Mouse (Mus musculus) ES-E14 (cell line): ENCODE measurements around the gene Cutal. TPM values are rescaled to one million over a fixed set of nuclear protein-coding genes. Genes with fewer than 3 reads are reported as not detected.

Experiments
- DNase-seq: peaks from one replicate; pipeline ENCODE4 v3.0.0-alpha.2; 2013; ENCODE audit warnings: low read depth, low spot score
- H3K27ac ChIP-seq: 2 replicates; pipeline ENCODE4 v1.5.1; 2012; ENCODE audit warnings: low read depth, mild to moderate bottlenecking, low read length, moderate library complexity, mixed read lengths; ENCODE audit not compliant: poor library complexity, insufficient read depth, severe bottlenecking
- H3K36me3 ChIP-seq: 2 replicates; pipeline ENCODE4 v1.6.1; 2012; ENCODE audit warnings: mild to moderate bottlenecking, low read length, moderate library complexity, mixed read lengths; ENCODE audit not compliant: control insufficient read depth, poor library complexity, insufficient read depth, severe bottlenecking
- H3K4me1 ChIP-seq, 2 experiments: fragments of 150-350 bp in 1 of 2; sonication (generic) in 1 of 2; 2 replicates each; pipeline ENCODE4 v1.6.1; 2012; ENCODE audit warnings: low read length in 2 of 2, mild to moderate bottlenecking in 1 of 2, mixed read lengths in 1 of 2; ENCODE audit not compliant: control insufficient read depth in 2 of 2, insufficient read depth in 2 of 2, poor library complexity in 1 of 2
- H3K4me3 ChIP-seq, 2 experiments: fragments of 150-350 bp in 1 of 2; sonication (generic) in 1 of 2; 2 replicates each; pipeline ENCODE4 v1.5.1; 2012; ENCODE audit warnings: low read length in 2 of 2, low read depth in 1 of 2, mild to moderate bottlenecking in 1 of 2, mixed read lengths in 1 of 2; ENCODE audit not compliant: insufficient read depth in 1 of 2, poor library complexity in 1 of 2, severe bottlenecking in 1 of 2
- H3K9ac ChIP-seq: 2 replicates; pipeline ENCODE4 v1.6.1; 2012; ENCODE audit warnings: low read depth, mild to moderate bottlenecking, low read length, mixed read lengths; ENCODE audit not compliant: poor library complexity, insufficient read depth, severe bottlenecking
- H3K9me3 ChIP-seq: fragments of 150-350 bp; sonication (generic); 2 replicates; pipeline ENCODE4 v1.6.1; 2012; ENCODE audit warnings: low read depth, mild to moderate bottlenecking, low read length; ENCODE audit not compliant: control insufficient read depth, insufficient read depth
- CHD2 ChIP-seq: IDR thresholded peaks from 2 replicates; pipeline ENCODE4 v1.6.1; 2014; ENCODE audit warnings: mild to moderate bottlenecking, low read depth, low read length, inconsistent platforms
- HCFC1 ChIP-seq: IDR thresholded peaks from 2 replicates; pipeline ENCODE4 v1.6.1; 2012; ENCODE audit warnings: low read length, inconsistent platforms, borderline replicate concordance; ENCODE audit not compliant: insufficient read depth
- MAFK ChIP-seq: IDR thresholded peaks from 2 replicates; pipeline ENCODE4 v1.6.1; 2014; ENCODE audit warnings: mild to moderate bottlenecking, low read depth, low read length, inconsistent platforms; ENCODE audit not compliant: insufficient read depth
- ZC3H11A ChIP-seq: IDR thresholded peaks from 2 replicates; pipeline ENCODE4 v1.6.1; 2012; ENCODE audit warnings: low read depth, mild to moderate bottlenecking, inconsistent platforms, low read length, borderline replicate concordance
- ZNF384 ChIP-seq: IDR thresholded peaks from 2 replicates; pipeline ENCODE4 v1.6.1; 2012; ENCODE audit warnings: low read depth, low read length, inconsistent platforms
- in situ Hi-C, 2 experiments: fragments of 600-800 bp; cut with MboI; formaldehyde crosslinking; loops; one replicate each; pipeline ENCODE4 v1.15.1; 2025; ENCODE audit warnings: low sequenced_read_pairs in 2 of 2, inconsistent platforms in 1 of 2; ENCODE audit not compliant: unreplicated experiment in 2 of 2
- total RNA-seq: library from RNA; depleted of rRNA; stranded (reverse); fragments of 300-350 nt; gene quantifications from 2 replicates; pipeline ENCODE4 v1.2.3, GENCODE M21; 2012

Gene Cutal
- total RNA-seq, 1 experiment: 0.22 TPM

- no peak overlapping the region for H3K9ac ChIP-seq
- DNase-seq: no peak
- no peak overlapping the region for H3K4me3 ChIP-seq
- H3K36me3 ChIP-seq: 0 out of 2 replicates have a peak, but pooled peaks cover 1% of the 10 kb centered on the region
- no peak overlapping the region for H3K27ac ChIP-seq
- H3K9me3 ChIP-seq: no peaks in the 10 kb centered on the region
- no peak for TF ChIP-seq ZNF384
- no peak for TF ChIP-seq MAFK
- TF ChIP-seq HCFC1: no peak
- in situ Hi-C loops: no loop called here
- peaks cover 0 to 9% of the 10 kb centered on the region in 2 experiments; a peak in 2 of 4 replicates for H3K4me1 ChIP-seq
Measured at GRCm38 (mm10) chr2:34902731-34903130, 28.5 kb downstream of the Cutal start.

- Histone ChIP-seq H3K9ac (no peak overlapping the region), H3K27ac (no peak overlapping the region), H3K4me1 (peaks cover 0 to 7% of the 10 kb centered on the region in 2 experiments; a peak in 1 of 4 replicates), H3K4me3 (no peak overlapping the region), H3K36me3 (no peaks in the 10 kb centered on the region), H3K9me3 (no peaks in the 10 kb centered on the region)
- TF ChIP-seq CHD2 (no peak), HCFC1 (no peak), MAFK (no peak), ZNF384 (no peak), ZC3H11A (no peak)
- in situ Hi-C loops: no loop called here
- no peak for DNase-seq
Measured at GRCm38 (mm10) chr2:34903191-34903590, 29.0 kb downstream of the Cutal start.

- DNase-seq: no peak
- no peaks in the 10 kb centered on the region for H3K9me3 ChIP-seq
- H3K4me3 ChIP-seq: no peak overlapping the region
- in situ Hi-C loops: no loop called here
- H3K9ac ChIP-seq: no peak overlapping the region
- no peak overlapping the region for H3K27ac ChIP-seq
- no peaks in the 10 kb centered on the region for H3K36me3 ChIP-seq
- TF ChIP-seq CHD2 (no peak), HCFC1 (no peak), ZNF384 (no peak), MAFK (no peak), ZC3H11A (no peak)
- H3K4me1 ChIP-seq: peaks cover 0 to 7% of the 10 kb centered on the region in 2 experiments; a peak in 1 of 4 replicates
Measured at GRCm38 (mm10) chr2:34903652-34904405, 29.6 kb downstream of the Cutal start.

- in situ Hi-C loops: no loop called here
- Histone ChIP-seq H3K36me3 (no peaks in the 10 kb centered on the region), H3K9me3 (no peaks in the 10 kb centered on the region), H3K9ac (no peak overlapping the region), H3K4me1 (peaks cover 0 to 7% of the 10 kb centered on the region in 2 experiments; a peak in 1 of 4 replicates), H3K4me3 (0 out of 4 replicates have a peak overlapping the region, but pooled peaks of 1 of the 2 experiments have one; percentile 23), H3K27ac (no peak overlapping the region)
- peak; percentile 98 for DNase-seq
- TF ChIP-seq CHD2 (no peak), ZNF384 (no peak), HCFC1 (no peak), MAFK (no peak), ZC3H11A (no peak)
Measured at GRCm38 (mm10) chr2:34904849-34905542, 30.8 kb downstream of the Cutal start.
